Mouse (Mus musculus) limb, embryonic 12.5 days (tissue): ENCODE data around the gene Chd4. TPM values are rescaled to one million over a fixed set of nuclear protein-coding genes. Genes with fewer than 3 reads are reported as not detected.

Experiments
- ATAC-seq: fragments of 200-750 bp; cut with Nextera tagmentation; 2 replicates; pipeline ENCODE4 v1.8.0; 2017; ENCODE audit warnings: low read depth, moderate TSS enrichment; ENCODE audit not compliant: insufficient number of reproducible peaks, insufficient read depth, low FRiP score, low TSS enrichment
- H3K27ac ChIP-seq: fragments of 300-500 bp; sonication (generic); 2 replicates; pipeline ENCODE4 v1.5.1; 2016; ENCODE audit warnings: mild to moderate bottlenecking, moderate library complexity
- H3K27me3 ChIP-seq: fragments of 300-500 bp; sonication (generic); 2 replicates; pipeline ENCODE4 v1.6.1; 2016; ENCODE audit warnings: mild to moderate bottlenecking, moderate library complexity
- H3K36me3 ChIP-seq: fragments of 300-500 bp; sonication (generic); 2 replicates; pipeline ENCODE4 v1.6.1; 2016; ENCODE audit warnings: mild to moderate bottlenecking, moderate library complexity
- H3K4me1 ChIP-seq: fragments of 300-500 bp; sonication (generic); replicated peaks from 2 replicates; pipeline ENCODE4 v1.6.1; 2016
- H3K4me2 ChIP-seq: fragments of 300-500 bp; sonication (generic); 2 replicates; pipeline ENCODE4 v1.6.1; 2016; ENCODE audit warnings: mild to moderate bottlenecking, moderate library complexity
- H3K4me3 ChIP-seq: fragments of 300-500 bp; sonication (generic); replicated peaks from 2 replicates; pipeline ENCODE4 v1.5.1; 2016; ENCODE audit warnings: mild to moderate bottlenecking
- H3K9ac ChIP-seq: fragments of 300-500 bp; sonication (generic); replicated peaks from 2 replicates; pipeline ENCODE4 v1.6.1; 2016; ENCODE audit warnings: mild to moderate bottlenecking, moderate library complexity
- H3K9me3 ChIP-seq: fragments of 300-500 bp; sonication (generic); 2 replicates; pipeline ENCODE4 v1.6.1; 2016; ENCODE audit warnings: mild to moderate bottlenecking, moderate library complexity
- WGBS: fragments of 180-500 bp; shearing (Covaris S2); methylation state at CpG from one replicate; pipeline ENCODE4 v1.1.7; 2016; 5-methylcytosine and 5-hydroxymethylcytosine counted together
- polyA plus RNA-seq: library from polyadenylated mRNA; unstranded; fragments of >200 nt; fragmentation: Nextera tagmentation; extraction: Ambion mirVana; gene quantifications from 2 replicates; pipeline ENCODE4 v1.2.1, GENCODE M21; 2016

Chd4 gene
- polyA plus RNA-seq, 1 experiment from 2014 or later, result 106 TPM

DNA sequence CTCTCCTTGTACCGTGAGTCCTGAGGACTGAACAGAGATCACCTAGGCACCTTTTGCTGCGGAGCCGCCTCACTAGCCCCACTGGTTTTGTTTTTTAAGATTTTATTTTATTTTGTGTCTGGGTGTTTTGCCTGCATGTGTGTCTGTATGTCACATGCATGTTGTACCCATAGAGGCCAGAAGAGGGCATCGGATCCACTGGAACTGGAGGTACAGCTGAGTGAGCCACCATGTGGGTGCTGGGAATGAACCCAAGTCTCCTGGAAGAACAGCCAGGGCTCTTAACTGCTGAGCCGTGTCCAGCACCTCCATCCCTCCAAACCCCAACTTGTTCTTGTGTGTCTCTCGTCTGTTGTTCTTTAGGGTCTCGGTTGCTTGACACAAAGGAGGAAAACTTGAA, 15.1 kb downstream of the Chd4 start:
- Histone ChIP-seq H3K4me1 (no peaks in the 10 kb centered on the region), H3K27me3 (no peaks in the 10 kb centered on the region), H3K27ac (no peak overlapping the region), H3K36me3 (peaks cover 98% of the 10 kb centered on the region), H3K4me2 (no peak overlapping the region), H3K9ac (no peak overlapping the region), H3K4me3 (no peak overlapping the region), H3K9me3 (no peaks in the 10 kb centered on the region)
- no peak for ATAC-seq
- WGBS, result 90% methylated on average over 7 of the region's 7 CpGs

DNA sequence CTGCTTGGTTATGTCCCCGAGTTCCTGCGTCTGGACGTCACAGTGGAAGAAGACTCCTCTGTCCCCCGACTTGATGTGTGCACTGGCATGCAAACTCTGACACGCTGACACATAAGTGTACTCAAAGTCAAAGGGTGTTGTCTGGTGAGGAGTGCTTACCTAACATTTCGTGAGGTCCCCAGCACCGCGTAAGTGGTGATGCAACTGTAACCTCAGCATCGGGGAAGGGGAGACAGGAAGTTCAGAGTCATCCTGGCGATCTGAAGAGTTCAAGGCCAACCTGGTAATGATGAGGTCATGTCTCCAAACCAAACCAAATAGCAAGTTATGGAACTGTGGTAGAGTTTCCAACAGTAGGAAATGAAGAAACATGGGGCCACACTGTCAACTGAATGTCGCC, 16.8 kb downstream of the Chd4 start:
- H3K27me3 ChIP-seq, result no peaks in the 10 kb centered on the region
- WGBS, result 93% methylated on average over 11 of the region's 11 CpGs
- H3K9me3 ChIP-seq, result no peaks in the 10 kb centered on the region
- H3K4me2 ChIP-seq, result no peak overlapping the region
- ATAC-seq, result no peak
- peaks cover 98% of the 10 kb centered on the region for H3K36me3 ChIP-seq
- no peaks in the 10 kb centered on the region for H3K4me1 ChIP-seq
- H3K27ac ChIP-seq, result no peak overlapping the region
- no peak overlapping the region for H3K4me3 ChIP-seq
- no peak overlapping the region for H3K9ac ChIP-seq

DNA sequence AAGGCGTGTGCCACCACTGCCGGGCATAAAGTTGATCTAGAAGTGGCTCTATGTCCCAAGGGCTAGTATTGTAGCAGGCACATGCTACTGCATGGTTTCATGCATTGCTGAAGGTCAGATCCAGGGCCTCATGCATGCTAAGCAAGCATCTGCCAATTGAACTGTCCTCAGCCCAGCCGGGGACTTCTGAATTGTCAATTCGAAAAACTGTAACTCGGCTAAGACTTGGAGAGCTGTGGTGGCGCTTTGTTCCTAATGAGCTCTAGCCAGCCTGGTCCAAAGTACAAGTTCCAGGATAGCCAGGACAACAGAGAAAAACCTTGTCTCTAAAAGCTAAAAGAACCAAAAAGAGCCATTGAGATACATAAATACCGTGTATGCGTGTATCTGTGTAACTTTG, 23.6 kb downstream of the Chd4 start:
- Histone ChIP-seq H3K4me2 (no peak overlapping the region), H3K9ac (no peak overlapping the region), H3K27me3 (no peaks in the 10 kb centered on the region), H3K4me3 (no peak overlapping the region), H3K9me3 (no peaks in the 10 kb centered on the region), H3K4me1 (no peaks in the 10 kb centered on the region), H3K36me3 (peaks cover 98% of the 10 kb centered on the region), H3K27ac (no peak overlapping the region)
- WGBS, result 92% methylated on average over 8 of the region's 8 CpGs
- ATAC-seq, result no peak

DNA sequence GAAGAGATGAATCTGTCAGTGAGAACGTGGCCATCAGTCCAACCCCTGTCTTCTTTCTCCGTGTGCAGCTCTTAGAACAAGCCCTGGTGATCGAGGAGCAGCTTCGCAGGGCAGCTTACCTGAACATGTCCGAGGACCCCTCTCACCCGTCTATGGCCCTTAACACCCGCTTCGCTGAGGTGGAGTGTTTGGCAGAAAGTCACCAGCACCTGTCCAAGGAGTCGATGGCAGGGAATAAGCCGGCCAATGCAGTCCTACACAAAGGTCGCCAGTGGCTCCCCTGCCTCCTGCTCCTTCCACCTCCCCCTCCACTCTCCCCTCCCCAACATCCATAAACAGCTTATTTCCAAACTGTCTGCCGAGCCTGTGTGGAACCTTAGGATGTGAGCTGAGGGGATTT, 32.9 kb downstream of the Chd4 start:
- no peaks in the 10 kb centered on the region for H3K27me3 ChIP-seq
- H3K9ac ChIP-seq, result no peak overlapping the region
- peaks cover 12% of the 10 kb centered on the region for H3K4me1 ChIP-seq
- H3K9me3 ChIP-seq, result no peaks in the 10 kb centered on the region
- H3K4me3 ChIP-seq, result no peak overlapping the region
- WGBS, result 90% methylated on average over 12 of the region's 12 CpGs
- no peak overlapping the region for H3K27ac ChIP-seq
- peaks cover 72% of the 10 kb centered on the region for H3K36me3 ChIP-seq
- no peak overlapping the region for H3K4me2 ChIP-seq
- ATAC-seq, result no peak

DNA sequence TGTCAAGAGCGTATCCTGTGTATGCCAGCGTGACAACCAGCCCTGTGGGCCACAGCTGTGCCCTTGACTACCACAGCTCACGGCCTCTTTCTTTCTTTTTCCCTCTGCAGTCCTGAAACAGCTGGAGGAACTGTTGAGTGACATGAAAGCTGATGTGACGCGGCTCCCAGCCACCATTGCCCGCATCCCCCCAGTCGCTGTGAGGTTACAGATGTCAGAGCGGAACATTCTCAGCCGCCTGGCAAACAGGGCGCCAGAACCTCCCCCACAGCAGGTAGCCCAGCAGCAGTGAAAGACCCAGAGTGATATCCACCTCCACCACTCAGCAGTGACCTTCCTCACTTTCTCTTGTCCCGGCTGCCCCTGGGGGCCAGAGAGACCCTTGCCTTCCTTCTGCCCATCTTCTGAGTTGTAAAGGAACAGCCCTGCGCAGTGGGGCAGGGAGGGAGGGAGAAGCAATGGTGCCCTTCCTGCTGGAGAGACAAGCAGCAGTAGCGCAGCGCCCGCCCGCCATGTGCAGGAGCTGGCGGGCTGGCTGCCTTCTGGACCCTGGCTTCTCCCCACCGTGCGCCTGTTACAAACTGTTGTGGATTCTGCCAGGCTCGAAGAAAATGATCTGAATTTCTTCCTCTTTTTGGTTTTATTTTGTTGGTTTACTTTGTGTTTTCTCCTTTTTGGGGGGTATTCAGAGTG, 34.1 kb downstream of the Chd4 start:
- WGBS, result 89% methylated on average over 20 of the region's 20 CpGs
- Histone ChIP-seq H3K27me3 (no peaks in the 10 kb centered on the region), H3K4me2 (no peak overlapping the region), H3K9ac (no peak overlapping the region), H3K4me1 (peaks cover 12% of the 10 kb centered on the region), H3K9me3 (no peaks in the 10 kb centered on the region), H3K36me3 (peaks cover 72% of the 10 kb centered on the region), H3K4me3 (no peak overlapping the region), H3K27ac (no peak overlapping the region)
- ATAC-seq, result no peak

DNA sequence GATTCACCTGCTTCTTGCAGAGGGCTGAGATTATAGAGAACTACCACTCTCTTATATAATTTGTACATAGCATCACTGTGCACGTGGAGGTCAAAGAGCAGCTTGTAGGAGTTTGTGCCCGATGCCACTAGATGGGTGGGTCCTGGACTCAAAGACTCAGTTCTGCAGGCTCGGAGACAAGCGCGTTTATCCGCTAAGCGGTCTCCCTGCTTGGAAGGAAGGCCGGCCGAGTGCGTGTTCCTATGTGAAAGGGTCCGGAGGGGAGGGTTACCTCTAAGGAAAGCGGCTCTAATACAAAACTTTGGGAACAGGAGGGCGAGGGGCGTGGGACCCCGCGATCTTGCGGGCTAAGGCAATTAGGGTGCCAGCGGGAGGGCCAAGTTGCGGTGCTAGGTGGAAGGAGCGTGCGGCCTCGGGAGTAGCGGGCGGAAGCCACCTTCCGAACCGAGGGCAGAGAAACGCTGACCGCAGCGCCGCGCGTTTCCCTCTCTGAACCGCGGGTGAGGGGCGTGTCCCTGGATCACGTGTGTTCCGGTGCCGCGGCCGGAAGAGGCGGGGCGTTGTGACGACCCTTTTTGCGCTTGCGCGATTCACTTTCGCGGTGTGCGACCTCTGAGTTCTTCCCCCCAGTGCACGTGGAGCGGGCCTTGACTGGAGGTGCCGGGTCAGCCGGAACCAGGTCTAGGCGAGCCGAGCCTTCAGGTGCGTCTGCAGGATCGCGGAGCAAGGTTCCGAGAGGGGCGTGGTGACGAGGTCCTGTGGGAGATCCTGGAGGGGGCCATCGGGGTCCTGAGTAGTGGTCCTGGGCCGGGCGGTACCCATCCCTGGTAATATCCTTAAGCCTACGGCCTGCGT, 35.7 kb downstream of the Chd4 start, which contains the start of gene Nop2:
Nop2 (plus strand) TSS at position 608 of the 855 bp plus-strand sequence.
- ATAC-seq, result peak; percentile 91
- Histone ChIP-seq H3K27me3 (no peaks in the 10 kb centered on the region), H3K9me3 (no peaks in the 10 kb centered on the region), H3K9ac (peak within 1 kb of the TSS; percentile 77), H3K4me1 (peaks cover 12% of the 10 kb centered on the region), H3K27ac (peak within 1 kb of the TSS; percentile 90), H3K4me3 (peak within 1 kb of the TSS; percentile 88), H3K36me3 (peaks cover 72% of the 10 kb centered on the region), H3K4me2 (peak within 1 kb of the TSS; percentile 90)
- WGBS, result under 1% methylated on average over 66 of the region's 66 CpGs

DNA sequence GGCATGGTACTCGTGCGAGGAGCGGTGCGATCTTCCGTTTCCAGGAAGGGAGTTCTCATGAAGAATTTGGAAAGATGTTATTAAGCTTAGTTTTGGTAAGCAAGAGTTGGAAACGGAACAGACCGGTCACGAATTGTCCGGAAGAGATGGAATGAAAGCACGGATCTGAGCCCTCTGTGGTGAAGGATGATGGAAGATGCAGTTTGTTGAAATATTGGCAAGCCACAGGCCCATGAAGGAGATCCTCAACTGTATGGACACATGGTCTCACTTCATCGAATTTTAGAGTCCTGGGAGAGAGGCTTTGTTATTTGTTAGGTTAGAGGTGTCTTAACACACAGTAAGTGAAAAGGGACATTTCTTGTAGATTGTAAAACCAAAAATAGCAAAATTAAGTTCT, 36.7 kb downstream of the Chd4 start:
- Histone ChIP-seq H3K4me3 (peak overlapping the region; percentile 88), H3K9me3 (no peaks in the 10 kb centered on the region), H3K27ac (0 out of 2 replicates have a peak overlapping the region, but pooled peaks have one; percentile 90), H3K4me2 (peak overlapping the region; percentile 90), H3K27me3 (no peaks in the 10 kb centered on the region), H3K4me1 (peaks cover 12% of the 10 kb centered on the region), H3K9ac (peak overlapping the region; percentile 77), H3K36me3 (peaks cover 71% of the 10 kb centered on the region)
- ATAC-seq, result no peak
- WGBS, result 6% methylated on average over 11 of the region's 11 CpGs

DNA sequence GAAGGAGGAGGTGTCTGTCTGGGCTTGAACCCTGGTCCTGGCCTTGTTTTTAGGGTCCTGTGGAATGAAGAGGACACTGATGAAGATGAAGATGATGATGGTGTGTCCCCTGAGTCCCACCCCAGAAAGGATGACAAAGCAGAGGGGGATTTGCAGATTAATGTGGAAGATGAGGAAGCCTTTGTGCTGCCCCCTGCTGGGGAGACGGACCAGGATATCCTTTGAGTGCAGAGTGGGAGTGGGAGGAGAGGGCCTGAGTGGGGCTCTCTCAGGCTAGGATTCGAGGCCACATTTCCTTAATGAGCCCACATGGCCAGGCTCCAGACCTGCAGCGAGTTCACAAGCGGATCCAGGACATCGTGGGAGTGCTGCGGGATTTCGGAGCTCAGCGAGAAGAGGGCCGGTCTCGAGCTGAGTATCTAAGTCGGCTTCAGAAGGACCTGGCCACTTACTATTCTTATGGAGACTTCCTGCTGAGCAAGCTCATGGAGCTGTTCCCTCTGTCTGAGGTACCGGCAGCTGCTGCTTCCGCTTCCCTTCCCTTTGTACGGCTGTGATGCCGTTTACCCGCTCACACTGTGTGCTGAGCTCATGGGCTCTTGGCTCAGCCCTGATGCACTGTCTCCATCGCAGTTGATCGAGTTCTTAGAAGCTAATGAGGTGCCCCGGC, 41.4 kb downstream of the Chd4 start:
- Histone ChIP-seq H3K9me3 (no peaks in the 10 kb centered on the region), H3K4me1 (peaks cover 12% of the 10 kb centered on the region), H3K36me3 (peaks cover 91% of the 10 kb centered on the region), H3K27me3 (no peaks in the 10 kb centered on the region), H3K9ac (no peak overlapping the region), H3K27ac (no peak overlapping the region), H3K4me3 (no peak overlapping the region), H3K4me2 (no peak overlapping the region)
- ATAC-seq, result no peak
- WGBS, result 93% methylated on average over 19 of the region's 19 CpGs

DNA sequence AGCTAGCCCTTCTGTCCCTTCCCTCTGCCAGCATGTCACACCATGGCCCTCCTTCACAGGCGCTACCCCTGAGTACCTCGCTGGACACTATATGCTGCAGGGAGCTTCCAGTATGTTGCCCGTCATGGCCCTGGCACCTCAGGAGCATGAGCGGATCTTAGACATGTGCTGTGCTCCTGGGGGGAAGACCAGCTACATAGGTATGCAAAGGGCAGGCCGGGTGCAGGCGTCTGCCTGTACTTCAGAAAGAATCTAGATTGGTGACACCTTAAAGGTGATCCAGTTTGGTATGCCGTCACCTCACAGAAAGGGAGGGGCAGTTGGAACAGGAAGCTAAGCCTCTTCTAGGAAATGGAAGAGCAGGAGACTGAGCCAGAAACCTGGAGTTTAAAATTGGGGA, 44.0 kb downstream of the Chd4 start:
- H3K4me1 ChIP-seq, result peaks cover 8% of the 10 kb centered on the region
- no peak overlapping the region for H3K9ac ChIP-seq
- no peaks in the 10 kb centered on the region for H3K9me3 ChIP-seq
- H3K36me3 ChIP-seq, result peaks cover 94% of the 10 kb centered on the region
- H3K4me2 ChIP-seq, result no peak overlapping the region
- WGBS, result 85% methylated on average over 7 of the region's 7 CpGs
- ATAC-seq, result no peak
- no peak overlapping the region for H3K27ac ChIP-seq
- H3K27me3 ChIP-seq, result no peaks in the 10 kb centered on the region
- no peak overlapping the region for H3K4me3 ChIP-seq

DNA sequence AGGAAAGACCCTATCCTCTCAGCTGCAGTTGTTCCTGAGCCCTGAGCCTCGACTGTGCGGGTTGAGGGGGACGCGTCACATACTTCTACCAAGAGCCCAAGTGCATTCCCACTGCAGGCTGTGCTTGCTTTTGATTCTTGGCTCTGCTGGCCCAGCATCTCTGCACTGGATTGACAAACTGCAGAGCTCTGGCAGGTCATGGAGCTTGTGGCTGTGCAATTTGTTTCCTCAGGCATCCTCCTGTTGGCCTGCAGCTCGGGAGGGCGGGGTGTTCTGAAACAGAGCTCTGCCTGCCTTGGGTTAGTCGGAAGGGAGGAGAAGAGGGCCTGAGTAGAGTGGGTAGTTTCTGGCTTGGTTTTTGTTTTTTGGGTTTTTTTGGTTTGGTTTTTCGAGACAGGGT, 46.7 kb downstream of the Chd4 start:
- Histone ChIP-seq H3K27ac (no peak overlapping the region), H3K27me3 (no peaks in the 10 kb centered on the region), H3K9me3 (no peaks in the 10 kb centered on the region), H3K4me1 (peaks cover 28% of the 10 kb centered on the region), H3K36me3 (peaks cover 68% of the 10 kb centered on the region), H3K9ac (no peak overlapping the region), H3K4me2 (no peak overlapping the region), H3K4me3 (no peak overlapping the region)
- ATAC-seq, result no peak
- 91% methylated on average over 8 of the region's 8 CpGs for WGBS

DNA sequence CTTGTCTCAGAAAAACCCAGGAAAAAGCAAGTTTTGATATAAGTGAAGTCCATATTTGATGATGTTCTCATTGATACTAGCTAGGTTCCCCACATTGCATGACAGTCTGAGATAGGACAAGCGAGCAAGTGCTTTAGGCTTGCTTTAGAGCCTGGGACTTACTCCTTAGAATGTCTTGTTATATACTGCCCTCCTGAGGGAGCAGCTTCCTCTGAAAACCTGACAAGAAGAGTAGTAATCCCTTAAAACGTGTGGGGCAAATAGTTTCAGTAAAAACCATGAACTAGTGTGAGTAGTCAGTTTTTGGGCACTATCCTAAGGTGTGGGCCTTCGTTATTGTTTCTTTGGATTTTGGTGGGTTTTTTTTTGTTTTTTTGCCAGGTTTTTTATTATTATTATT, 47.3 kb downstream of the Chd4 start:
- WGBS, result 76% methylated on average over 3 of the region's 3 CpGs
- Histone ChIP-seq H3K36me3 (peaks cover 61% of the 10 kb centered on the region), H3K9ac (no peak overlapping the region), H3K27ac (no peak overlapping the region), H3K27me3 (no peaks in the 10 kb centered on the region), H3K4me1 (peaks cover 33% of the 10 kb centered on the region), H3K4me2 (no peak overlapping the region), H3K9me3 (no peaks in the 10 kb centered on the region), H3K4me3 (no peak overlapping the region)
- ATAC-seq, result no peak
